Mouse (Mus musculus) kidney, embryonic 15.5 days (tissue): ENCODE measurements around the gene Rinl. TPM values are rescaled to one million over a fixed set of nuclear protein-coding genes. Genes with fewer than 3 reads are reported as not detected.

Experiments used
- ATAC-seq: fragments of 200-750 bp; cut with Nextera tagmentation; replicated peaks from 2 replicates; pipeline ENCODE4 v1.8.0; 2017; ENCODE audit warnings: moderate TSS enrichment; ENCODE audit not compliant: low FRiP score
- H3K27ac ChIP-seq: fragments of 300-500 bp; sonication (generic); 2 replicates; pipeline ENCODE4 v1.5.1; 2015; ENCODE audit warnings: mild to moderate bottlenecking, inconsistent platforms
- H3K27me3 ChIP-seq: fragments of 300-500 bp; sonication (generic); 2 replicates; pipeline ENCODE4 v1.6.1; 2015; ENCODE audit warnings: inconsistent platforms
- H3K36me3 ChIP-seq: fragments of 300-500 bp; sonication (generic); 2 replicates; pipeline ENCODE4 v1.6.1; 2015; ENCODE audit warnings: inconsistent platforms
- H3K4me1 ChIP-seq: fragments of 300-500 bp; sonication (generic); 2 replicates; pipeline ENCODE4 v1.6.1; 2015; ENCODE audit warnings: inconsistent platforms
- H3K4me2 ChIP-seq: fragments of 300-500 bp; sonication (generic); 2 replicates; pipeline ENCODE4 v1.6.1; 2015; ENCODE audit warnings: moderate library complexity, mild to moderate bottlenecking, inconsistent platforms
- H3K4me3 ChIP-seq: fragments of 300-500 bp; sonication (generic); replicated peaks from 2 replicates; pipeline ENCODE4 v1.5.1; 2015; ENCODE audit warnings: mild to moderate bottlenecking, inconsistent platforms
- H3K9ac ChIP-seq: fragments of 300-500 bp; sonication (generic); 2 replicates; pipeline ENCODE4 v1.6.1; 2015; ENCODE audit warnings: mild to moderate bottlenecking, inconsistent platforms
- H3K9me3 ChIP-seq: fragments of 300-500 bp; sonication (generic); replicated peaks from 2 replicates; pipeline ENCODE4 v1.6.1; 2016; ENCODE audit warnings: inconsistent platforms
- WGBS: fragments of 180-500 bp; shearing (Covaris S2); methylation state at CpG from one replicate; pipeline ENCODE4 v1.1.7; 2015; ENCODE audit warnings: mixed read lengths; 5-methylcytosine and 5-hydroxymethylcytosine counted together
- polyA plus RNA-seq: library from polyadenylated mRNA; unstranded; fragments of >200 nt; fragmentation: Nextera tagmentation; extraction: Ambion mirVana; gene quantifications from 2 replicates; pipeline ENCODE4 v1.2.1, GENCODE M21; 2015

Rinl gene
- polyA plus RNA-seq, 1 experiment from 2014 or later, result 7.4 TPM

- ATAC-seq, result peak; percentile 24
- no peak overlapping the region for H3K9ac ChIP-seq
- H3K36me3 ChIP-seq, result no peaks in the 10 kb centered on the region
- H3K4me1 ChIP-seq, result peaks cover 45% of the 10 kb centered on the region
- no peaks in the 10 kb centered on the region for H3K9me3 ChIP-seq
- peak overlapping the region; percentile 33 for H3K4me2 ChIP-seq
- peak overlapping the region; percentile 97 for H3K27ac ChIP-seq
- H3K4me3 ChIP-seq, result 0 out of 2 replicates have a peak overlapping the region, but pooled peaks have one; percentile 0
- 15% methylated on average over 10 of the region's 10 CpGs for WGBS
- no peaks in the 10 kb centered on the region for H3K27me3 ChIP-seq
Observed at GRCm38 (mm10) chr7:28801901-28802670, 13.3 kb downstream of the Rinl start.

GRCm38 (mm10) chr7:28802846-28803588 lies 14.2 kb downstream of the Rinl start:
- Histone ChIP-seq H3K36me3 (no peaks in the 10 kb centered on the region), H3K9ac (peak overlapping the region; percentile 11; the same call in 1 of the 2 replicates), H3K4me1 (peaks cover 50% of the 10 kb centered on the region), H3K4me2 (peak overlapping the region; percentile 33), H3K4me3 (0 out of 2 replicates have a peak overlapping the region, but pooled peaks have one; percentile 0), H3K9me3 (no peaks in the 10 kb centered on the region), H3K27me3 (no peaks in the 10 kb centered on the region), H3K27ac (peak overlapping the region; percentile 97)
- peak; percentile 84 for ATAC-seq
- 5% methylated on average over 10 of the region's 10 CpGs for WGBS

GRCm38 (mm10) chr7:28803756-28804155 lies 15.0 kb downstream of the Rinl start:
- H3K9me3 ChIP-seq, result no peaks in the 10 kb centered on the region
- 19% methylated on average over 4 of the region's 4 CpGs for WGBS
- H3K27me3 ChIP-seq, result no peaks in the 10 kb centered on the region
- H3K4me2 ChIP-seq, result peak overlapping the region; percentile 33; the same call in 1 of the 2 replicates
- ATAC-seq, result no peak
- H3K36me3 ChIP-seq, result no peaks in the 10 kb centered on the region
- H3K4me1 ChIP-seq, result peaks cover 53% of the 10 kb centered on the region
- no peak overlapping the region for H3K4me3 ChIP-seq
- peak overlapping the region; percentile 97 for H3K27ac ChIP-seq
- H3K9ac ChIP-seq, result no peak overlapping the region

- ATAC-seq, result no peak
- Histone ChIP-seq H3K9ac (no peak overlapping the region), H3K4me3 (no peak overlapping the region)
Observed at GRCm38 (mm10) chr7:28806869-28807268, 18.1 kb downstream of the Rinl start.

GRCm38 (mm10) chr7:28807641-28808220 lies 19.0 kb downstream of the Rinl start:
- peaks cover 10% of the 10 kb centered on the region for H3K36me3 ChIP-seq
- H3K4me2 ChIP-seq, result peak overlapping the region; percentile 71
- 44% methylated on average over 6 of the region's 8 CpGs for WGBS
- no peaks in the 10 kb centered on the region for H3K9me3 ChIP-seq
- peak overlapping the region; percentile 100 for H3K27ac ChIP-seq
- peak overlapping the region; percentile 96 for H3K9ac ChIP-seq
- H3K4me1 ChIP-seq, result peaks cover 44% of the 10 kb centered on the region
- peak overlapping the region; percentile 84 for H3K4me3 ChIP-seq
- ATAC-seq, result no peak
- no peaks in the 10 kb centered on the region for H3K27me3 ChIP-seq

More at GRCm38 (mm10) chr7:28806869-28807268, 18.1 kb downstream of the Rinl start:
- Histone ChIP-seq H3K27ac (no peak overlapping the region), H3K27me3 (no peaks in the 10 kb centered on the region), H3K9me3 (no peaks in the 10 kb centered on the region), H3K4me2 (no peak overlapping the region), H3K36me3 (peaks cover 1% of the 10 kb centered on the region; the same call in 1 of the 2 replicates), H3K4me1 (peaks cover 44% of the 10 kb centered on the region)
- 72% methylated on average over 4 of the region's 4 CpGs for WGBS

- peak within 1 kb of the TSS; percentile 100 for H3K27ac ChIP-seq
- 2% methylated on average over 34 of the region's 35 CpGs for WGBS
- peaks cover 17% of the 10 kb centered on the region for H3K36me3 ChIP-seq
- peak within 1 kb of the TSS; percentile 71 for H3K4me2 ChIP-seq
- H3K4me1 ChIP-seq, result peaks cover 44% of the 10 kb centered on the region
- H3K4me3 ChIP-seq, result peak within 1 kb of the TSS; percentile 84
- peak; percentile 31 for ATAC-seq
- H3K9me3 ChIP-seq, result no peaks in the 10 kb centered on the region
- H3K27me3 ChIP-seq, result no peaks in the 10 kb centered on the region
- H3K9ac ChIP-seq, result peak within 1 kb of the TSS; percentile 96
Observed at GRCm38 (mm10) chr7:28808221-28808941, 19.6 kb downstream of the Rinl start, which contains the start of gene Hnrnpl. Gene Hnrnpl, plus strand, starts transcription at chr7:28808541.

- Histone ChIP-seq H3K9me3 (no peaks in the 10 kb centered on the region), H3K27me3 (no peaks in the 10 kb centered on the region), H3K4me1 (peaks cover 44% of the 10 kb centered on the region), H3K9ac (peak overlapping the region; percentile 96), H3K4me2 (peak overlapping the region; percentile 71), H3K27ac (peak overlapping the region; percentile 100), H3K36me3 (peaks cover 22% of the 10 kb centered on the region), H3K4me3 (peak overlapping the region; percentile 84)
- 0% methylated on average over 14 of the region's 32 CpGs for WGBS
- ATAC-seq, result peak; percentile 74
Observed at GRCm38 (mm10) chr7:28808957-28809393, 20.2 kb downstream of the Rinl start.

GRCm38 (mm10) chr7:28809401-28810089 lies 20.8 kb downstream of the Rinl start:
- peak; percentile 27 for ATAC-seq
- H3K4me1 ChIP-seq, result peaks cover 44% of the 10 kb centered on the region
- H3K9ac ChIP-seq, result peak overlapping the region; percentile 96
- peak overlapping the region; percentile 84 for H3K4me3 ChIP-seq
- no peaks in the 10 kb centered on the region for H3K27me3 ChIP-seq
- peaks cover 28% of the 10 kb centered on the region for H3K36me3 ChIP-seq
- H3K9me3 ChIP-seq, result no peaks in the 10 kb centered on the region
- peak overlapping the region; percentile 100 for H3K27ac ChIP-seq
- WGBS, result under 1% methylated on average over 35 of the region's 35 CpGs
- H3K4me2 ChIP-seq, result peak overlapping the region; percentile 71

- H3K4me1 ChIP-seq, result peaks cover 48% of the 10 kb centered on the region
- peaks cover 37% of the 10 kb centered on the region for H3K36me3 ChIP-seq
- whole genome bisulfite sequencing, result under 1% methylated on average over 70 of the region's 70 CpGs
- H3K9me3 ChIP-seq, result no peaks in the 10 kb centered on the region
- H3K9ac ChIP-seq, result peak overlapping the region; percentile 96
- H3K27me3 ChIP-seq, result no peaks in the 10 kb centered on the region
- H3K27ac ChIP-seq, result peak overlapping the region; percentile 100
- peak overlapping the region; percentile 72 for H3K4me2 ChIP-seq
- peak overlapping the region; percentile 84 for H3K4me3 ChIP-seq
- ATAC-seq, result peak; percentile 92
Observed at GRCm38 (mm10) chr7:28810107-28811066, 21.6 kb downstream of the Rinl start.

- peaks cover 56% of the 10 kb centered on the region for H3K4me1 ChIP-seq
- peak; percentile 34 for ATAC-seq
- no peaks in the 10 kb centered on the region for H3K9me3 ChIP-seq
- H3K4me3 ChIP-seq, result peak overlapping the region; percentile 84
- peaks cover 45% of the 10 kb centered on the region for H3K36me3 ChIP-seq
- peak overlapping the region; percentile 72 for H3K4me2 ChIP-seq
- under 1% methylated on average over 40 of the region's 40 CpGs for WGBS
- no peaks in the 10 kb centered on the region for H3K27me3 ChIP-seq
- H3K27ac ChIP-seq, result peak overlapping the region; percentile 99
- H3K9ac ChIP-seq, result peak overlapping the region; percentile 90
Observed at GRCm38 (mm10) chr7:28811228-28811627, 22.5 kb downstream of the Rinl start.
